Mouse (Mus musculus) ES-Bruce4 (cell line): ENCODE results near the gene 4930519P11Rik.

ENCODE experiments used
- CTCF ChIP-seq: IDR thresholded peaks from one replicate; pipeline ENCODE4 v1.8.1; 2011; ENCODE audit warnings: low read depth, low read length
- POLR2A ChIP-seq: IDR thresholded peaks from one replicate; pipeline ENCODE4 v1.8.1; 2011; ENCODE audit warnings: low read length; ENCODE audit not compliant: insufficient read depth

DNA sequence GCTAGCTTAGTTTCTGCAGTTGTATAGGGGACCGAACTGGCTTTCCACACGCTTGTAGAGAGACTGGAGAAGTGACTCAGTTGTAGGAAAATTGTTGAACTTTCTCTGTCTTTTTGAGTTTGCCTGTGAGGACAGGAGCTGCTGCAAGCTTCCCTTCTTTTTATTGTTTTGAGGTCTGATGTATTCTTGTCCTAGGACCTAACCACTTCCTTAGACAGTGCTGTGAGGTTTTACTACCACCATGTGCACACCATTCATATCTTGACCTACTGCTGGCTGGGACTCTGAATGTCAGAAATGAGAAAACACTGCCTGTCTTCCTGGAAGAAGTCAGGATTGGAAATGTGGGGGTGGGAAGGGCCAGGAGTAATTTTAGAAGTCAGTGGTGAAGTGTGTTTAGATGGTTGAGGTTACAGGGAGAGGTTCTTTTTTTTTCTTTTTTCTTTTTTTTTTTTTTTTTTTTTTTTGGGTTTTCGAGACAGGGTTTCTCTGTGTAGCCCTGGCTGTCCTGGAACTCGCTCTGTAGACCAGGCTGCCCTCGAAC is 46.4 kb upstream of the 4930519P11Rik start:
- TF ChIP-seq POLR2A (no peak), CTCF (no peak)
